Comparison of ENCODE assay signal across 18 mouse cellular contexts in the genomic region with DNA sequence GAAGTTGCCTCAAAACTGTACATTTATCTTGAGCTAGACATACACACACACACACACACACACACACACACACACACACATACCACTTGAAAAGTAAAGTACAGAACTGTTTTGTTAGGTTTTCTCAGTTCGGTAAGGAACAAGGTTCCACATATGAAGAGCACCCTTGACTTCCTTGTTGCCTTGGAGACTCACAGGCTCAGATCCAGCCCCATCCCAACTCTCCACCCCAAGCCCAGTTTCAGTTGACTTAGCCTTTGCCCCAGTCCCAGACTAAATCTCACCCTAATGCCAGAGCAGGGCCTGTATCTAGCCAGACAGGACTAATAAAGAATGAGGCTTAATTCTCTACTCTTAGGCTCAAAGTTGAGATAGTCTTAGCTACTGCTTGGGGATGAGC. TPM values are rescaled to one million over a fixed set of nuclear protein-coding genes. Genes with fewer than 3 reads are reported as not detected.
DNase-seq lines count a peak whose midpoint lies in the region; ATAC-seq lines count a peak whose summit lies in the region.
"Had no signal": no experiment of that assay in that cellular context is flagged by ENCODE, and none has a peak within 500 bp of the region (broad histone marks: within the 10 kb centered on the region; RNA-seq: fewer than 3 reads in every experiment).

No protein-coding gene starts in this region.

- ATAC-seq in liver, embryonic 15.5 days (ENCODE audit: insufficient read depth) = 0 out of 2 replicates have a peak, but pooled peaks have one; percentile 28
- ATAC-seq in lung, embryonic 16.5 days (ENCODE audit: low read depth) = peak; percentile 93
- ATAC-seq: forebrain, embryonic 16.5 days; midbrain, embryonic 15.5 days had no signal

- no peak overlapping the region for H3K27ac ChIP-seq in liver, embryonic 15.5 days (replicated peaks)
- peak overlapping the region; percentile 21 for H3K27ac ChIP-seq in lung, embryonic 16.5 days (ENCODE audit: low read length)
- no peak overlapping the region for H3K27ac ChIP-seq in forebrain, embryonic 10.5 days
- H3K27ac ChIP-seq: hindbrain, embryonic 13.5 days; kidney, embryonic 15.5 days; layer of hippocampus, adult 2 months; left cerebral cortex, adult 2 months; midbrain, embryonic 15.5 days had no signal

- H3K36me3 ChIP-seq in liver, embryonic 15.5 days (replicated peaks) = no peaks in the 10 kb centered on the region
- H3K36me3 ChIP-seq in lung, embryonic 16.5 days (ENCODE audit: control insufficient read depth, insufficient read depth, low read length) = no peaks in the 10 kb centered on the region
- H3K36me3 ChIP-seq in forebrain, embryonic 10.5 days (replicated peaks) = no peaks in the 10 kb centered on the region
- H3K36me3 ChIP-seq: hindbrain, embryonic 13.5 days; kidney, embryonic 15.5 days; midbrain, embryonic 15.5 days had no signal

- H3K4me3 ChIP-seq in liver, embryonic 15.5 days (replicated peaks) = no peak overlapping the region
- H3K4me3 ChIP-seq in lung, embryonic 16.5 days (ENCODE audit: low read length) = no peak overlapping the region
- no peak overlapping the region for H3K4me3 ChIP-seq in forebrain, embryonic 10.5 days
- H3K4me3 ChIP-seq: hindbrain, embryonic 13.5 days; kidney, embryonic 15.5 days; layer of hippocampus, adult 2 months; left cerebral cortex, adult 2 months; midbrain, embryonic 15.5 days had no signal

- H3K9me3 ChIP-seq in liver, embryonic 15.5 days (replicated peaks) = no peaks in the 10 kb centered on the region
- H3K9me3 ChIP-seq in lung, embryonic 16.5 days (ENCODE audit: control insufficient read depth, low read length) = no peaks in the 10 kb centered on the region
- no peaks in the 10 kb centered on the region for H3K9me3 ChIP-seq in forebrain, embryonic 10.5 days
- H3K9me3 ChIP-seq: hindbrain, embryonic 13.5 days; kidney, embryonic 15.5 days; midbrain, embryonic 15.5 days had no signal

- H3K4me1 ChIP-seq in liver, embryonic 15.5 days (replicated peaks) = peaks cover 3% of the 10 kb centered on the region
- H3K4me1 ChIP-seq in lung, embryonic 16.5 days (replicated peaks; ENCODE audit: control insufficient read depth, insufficient read depth, low read length) = no peaks in the 10 kb centered on the region
- H3K4me1 ChIP-seq in forebrain, embryonic 10.5 days = no peaks in the 10 kb centered on the region
- H3K4me1 ChIP-seq: hindbrain, embryonic 13.5 days; kidney, embryonic 15.5 days; midbrain, embryonic 15.5 days had no signal

- 61% methylated on average over 1 of the region's 1 CpGs for WGBS in liver, embryonic 15.5 days (ENCODE audit: insufficient replicate concordance)
- 50% methylated on average over 1 of the region's 1 CpGs for WGBS in lung, embryonic 16.5 days
- 88% methylated on average over 1 of the region's 1 CpGs for WGBS in forebrain, embryonic 10.5 days

- H3K27me3 ChIP-seq in liver, embryonic 15.5 days = no peaks in the 10 kb centered on the region
- no peaks in the 10 kb centered on the region for H3K27me3 ChIP-seq in lung, embryonic 16.5 days (ENCODE audit: control insufficient read depth, insufficient read depth, low read depth, low read length)
- no peaks in the 10 kb centered on the region for H3K27me3 ChIP-seq in forebrain, embryonic 10.5 days (ENCODE audit: poor library complexity, severe bottlenecking)
- H3K27me3 ChIP-seq: CH12.LX; hindbrain, embryonic 13.5 days; kidney, embryonic 15.5 days; midbrain, embryonic 15.5 days had no signal

- no peak overlapping the region for H3K4me2 ChIP-seq in liver, embryonic 15.5 days
- no peak overlapping the region for H3K4me2 ChIP-seq in lung, embryonic 16.5 days (ENCODE audit: low read depth, low read length)
- H3K4me2 ChIP-seq: hindbrain, embryonic 13.5 days; kidney, embryonic 15.5 days; midbrain, embryonic 15.5 days had no signal

- DNase-seq in adrenal gland, adult 8-10 months = peak; percentile 15
- DNase-seq in adrenal gland, postnatal 25 days = no peak
- DNase-seq in liver = no peak
- no peak for DNase-seq in forebrain, embryonic 10.5 days (ENCODE audit: extremely low spot score, low spot score)
- no peak for DNase-seq in layer of hippocampus, adult 9-10 months (ENCODE audit: low spot score)
- no peak for DNase-seq in thymus, postnatal 0 days (ENCODE audit: low spot score)
- DNase-seq: cerebellum, adult 9-11 months; thymus, adult 18-20 months had no signal

- no peak overlapping the region for H3K9ac ChIP-seq in liver, embryonic 15.5 days
- no peak overlapping the region for H3K9ac ChIP-seq in lung, embryonic 16.5 days (ENCODE audit: low read length)
- H3K9ac ChIP-seq: hindbrain, embryonic 13.5 days; kidney, embryonic 15.5 days; midbrain, embryonic 15.5 days had no signal

RNA-seq across cellular contexts. Expression of a gene that starts 16.9 kb away (rescaled TPM):
- 1 to 10 TPM in 3 of 4 experiments, under 1 TPM in 1; 0.35 to 6.5 (median 1.6) TPM for total RNA-seq in adrenal gland, adult 8-10 months (2022)
- total RNA-seq in adrenal gland, postnatal 25 days (2021) = 0.67 and 0.86 TPM in 2 replicates
- polyA plus RNA-seq in liver, embryonic 15.5 days (2015; fragmentation: Nextera tagmentation; extraction: Ambion mirVana) = 0.07 and 0.12 TPM in 2 replicates
- polyA plus RNA-seq in lung, embryonic 16.5 days (2015; fragmentation: Nextera tagmentation; extraction: Ambion mirVana) = not detected in 2 replicates
- not detected in 2 replicates for polyA plus RNA-seq in forebrain, embryonic 10.5 days (2016; fragmentation: Nextera tagmentation; extraction: Ambion mirVana)
- polyA plus RNA-seq in thymus, postnatal 0 days (2015; fragmentation: Nextera tagmentation; extraction: Ambion mirVana) = 0.30 and 0.34 TPM in 2 replicates
- total RNA-seq: CH12.LX; layer of hippocampus, adult 2 months; left cerebral cortex, adult 2 months had no signal
- polyA plus RNA-seq: forebrain, embryonic 16.5 days; hindbrain, embryonic 13.5 days; limb, embryonic 11.5 days; midbrain, embryonic 15.5 days had no signal
